Mouse (Mus musculus) stomach, embryonic 16.5 days (tissue): ENCODE data around the gene Tigd3. TPM values are rescaled to one million over a fixed set of nuclear protein-coding genes. Genes with fewer than 3 reads are reported as not detected.
A peak's percentile ranks its signal among the peaks of the same experiment; 100 is the strongest.

Source experiments
- ATAC-seq: fragments of 200-750 bp; cut with Nextera tagmentation; 2 replicates; pipeline ENCODE4 v1.8.0; 2017; ENCODE audit warnings: moderate number of reproducible peaks, moderate TSS enrichment; ENCODE audit not compliant: insufficient read depth, low FRiP score
- H3K27ac ChIP-seq: fragments of 300-500 bp; sonication (generic); 2 replicates; pipeline ENCODE4 v1.5.1; 2014; ENCODE audit warnings: low read length
- H3K27me3 ChIP-seq: fragments of 300-500 bp; sonication (generic); 2 replicates; pipeline ENCODE4 v1.6.1; 2014; ENCODE audit warnings: low read length, control low read depth, mixed read lengths; ENCODE audit not compliant: control insufficient read depth, insufficient read depth
- H3K36me3 ChIP-seq: fragments of 300-500 bp; sonication (generic); 2 replicates; pipeline ENCODE4 v1.6.1; 2014; ENCODE audit warnings: low read length; ENCODE audit not compliant: control insufficient read depth, insufficient read depth
- H3K4me1 ChIP-seq: fragments of 300-500 bp; sonication (generic); 2 replicates; pipeline ENCODE4 v1.6.1; 2014; ENCODE audit warnings: low read length, control low read depth, mixed read lengths; ENCODE audit not compliant: control insufficient read depth, insufficient read depth
- H3K4me2 ChIP-seq: fragments of 300-500 bp; sonication (generic); 2 replicates; pipeline ENCODE4 v1.6.1; 2014; ENCODE audit warnings: low read depth, low read length, mixed read lengths
- H3K4me3 ChIP-seq: fragments of 300-500 bp; sonication (generic); replicated peaks from 2 replicates; pipeline ENCODE4 v1.5.1; 2014; ENCODE audit warnings: mild to moderate bottlenecking, low read length
- H3K9ac ChIP-seq: fragments of 300-500 bp; sonication (generic); 2 replicates; pipeline ENCODE4 v1.6.1; 2014; ENCODE audit warnings: low read length
- H3K9me3 ChIP-seq: fragments of 300-500 bp; sonication (generic); replicated peaks from 2 replicates; pipeline ENCODE4 v1.6.1; 2016; ENCODE audit warnings: low read length, control low read depth; ENCODE audit not compliant: control insufficient read depth
- WGBS: fragments of 180-500 bp; shearing (Covaris S2); extraction: QIAGEN DNeasy Blood & Tissue Kit; methylation state at CpG from one replicate; pipeline ENCODE4 v1.1.7; 2014; 5-methylcytosine and 5-hydroxymethylcytosine counted together
- polyA plus RNA-seq: library from polyadenylated mRNA; unstranded; fragments of >200 nt; fragmentation: Nextera tagmentation; extraction: Ambion mirVana; gene quantifications from 2 replicates; pipeline ENCODE4 v1.2.1, GENCODE M21; 2015

Tigd3 gene
- polyA plus RNA-seq: 1.7 and 1.8 TPM in 2 replicates

GRCm38 (mm10) chr19:5894002-5894678, at the start of gene Tigd3:
TSS of gene Tigd3 (minus strand) at chr19:5894149.
- peaks cover 7% of the 10 kb centered on the region; the same call in 1 of the 2 replicates for H3K4me1 ChIP-seq
- H3K27ac ChIP-seq: no peak within 1 kb of the TSS
- ATAC-seq: peak; percentile 98
- no peaks in the 10 kb centered on the region for H3K9me3 ChIP-seq
- no peaks in the 10 kb centered on the region for H3K27me3 ChIP-seq
- H3K4me2 ChIP-seq: peak within 1 kb of the TSS; percentile 98
- H3K9ac ChIP-seq: peak within 1 kb of the TSS; percentile 89
- peak within 1 kb of the TSS; percentile 60 for H3K4me3 ChIP-seq
- peaks cover 9% of the 10 kb centered on the region for H3K36me3 ChIP-seq
- WGBS: 2% methylated on average over 35 of the region's 36 CpGs

- Histone ChIP-seq H3K27ac (0 out of 2 replicates have a peak overlapping the region, but pooled peaks have one; percentile 8), H3K27me3 (no peaks in the 10 kb centered on the region), H3K4me3 (no peak overlapping the region), H3K4me1 (peaks cover 37% of the 10 kb centered on the region), H3K36me3 (no peaks in the 10 kb centered on the region), H3K9me3 (no peaks in the 10 kb centered on the region), H3K9ac (no peak overlapping the region), H3K4me2 (no peak overlapping the region)
- ATAC-seq: no peak
- 93% methylated on average over 15 of the region's 15 CpGs for WGBS
Observed at GRCm38 (mm10) chr19:5943404-5943803, 49.5 kb upstream of the Tigd3 start.

- no peak overlapping the region for H3K4me3 ChIP-seq
- no peak overlapping the region for H3K9ac ChIP-seq
- no peaks in the 10 kb centered on the region for H3K9me3 ChIP-seq
- 89% methylated on average over 7 of the region's 7 CpGs for WGBS
- H3K4me2 ChIP-seq: no peak overlapping the region
- ATAC-seq: no peak
- no peak overlapping the region for H3K27ac ChIP-seq
- peaks cover 45% of the 10 kb centered on the region for H3K4me1 ChIP-seq
- H3K36me3 ChIP-seq: no peaks in the 10 kb centered on the region
- H3K27me3 ChIP-seq: no peaks in the 10 kb centered on the region
Observed at GRCm38 (mm10) chr19:5942581-5942980, 48.6 kb upstream of the Tigd3 start.

- no peak for ATAC-seq
- Histone ChIP-seq H3K27me3 (no peaks in the 10 kb centered on the region), H3K4me3 (no peak overlapping the region), H3K9ac (no peak overlapping the region), H3K9me3 (no peaks in the 10 kb centered on the region), H3K4me2 (no peak overlapping the region), H3K36me3 (no peaks in the 10 kb centered on the region), H3K27ac (peak overlapping the region; percentile 85), H3K4me1 (peaks cover 48% of the 10 kb centered on the region)
- 86% methylated on average over 10 of the region's 10 CpGs for WGBS
Observed at GRCm38 (mm10) chr19:5940656-5941055, 46.7 kb upstream of the Tigd3 start.

- H3K27me3 ChIP-seq: no peaks in the 10 kb centered on the region
- H3K4me2 ChIP-seq: no peak overlapping the region
- H3K4me1 ChIP-seq: peaks cover 48% of the 10 kb centered on the region
- H3K36me3 ChIP-seq: no peaks in the 10 kb centered on the region
- ATAC-seq: peak; percentile 30; the same call in 1 of the 2 replicates
- 47% methylated on average over 4 of the region's 4 CpGs for WGBS
- no peak overlapping the region for H3K9ac ChIP-seq
- H3K4me3 ChIP-seq: no peak overlapping the region
- H3K9me3 ChIP-seq: no peaks in the 10 kb centered on the region
- H3K27ac ChIP-seq: peak overlapping the region; percentile 85
Observed at GRCm38 (mm10) chr19:5940173-5940572, 46.2 kb upstream of the Tigd3 start.

GRCm38 (mm10) chr19:5939715-5940114, 45.8 kb upstream of the Tigd3 start:
- H3K9ac ChIP-seq: 0 out of 2 replicates have a peak overlapping the region, but pooled peaks have one; percentile 35
- H3K27me3 ChIP-seq: no peaks in the 10 kb centered on the region
- no peak overlapping the region for H3K4me3 ChIP-seq
- no peaks in the 10 kb centered on the region for H3K36me3 ChIP-seq
- H3K27ac ChIP-seq: peak overlapping the region; percentile 85
- no peaks in the 10 kb centered on the region for H3K9me3 ChIP-seq
- H3K4me2 ChIP-seq: no peak overlapping the region
- no peak for ATAC-seq
- peaks cover 49% of the 10 kb centered on the region for H3K4me1 ChIP-seq
- 82% methylated on average over 5 of the region's 5 CpGs for WGBS

GRCm38 (mm10) chr19:5938516-5938915, 44.6 kb upstream of the Tigd3 start:
- no peaks in the 10 kb centered on the region for H3K9me3 ChIP-seq
- ATAC-seq: no peak
- no peak overlapping the region for H3K27ac ChIP-seq
- no peak overlapping the region for H3K4me2 ChIP-seq
- no peak overlapping the region for H3K4me3 ChIP-seq
- no peak overlapping the region for H3K9ac ChIP-seq
- H3K27me3 ChIP-seq: no peaks in the 10 kb centered on the region
- 83% methylated on average over 6 of the region's 6 CpGs for WGBS
- H3K4me1 ChIP-seq: peaks cover 44% of the 10 kb centered on the region
- H3K36me3 ChIP-seq: no peaks in the 10 kb centered on the region

- 17% methylated on average over 14 of the region's 14 CpGs for WGBS
- Histone ChIP-seq H3K9me3 (no peaks in the 10 kb centered on the region), H3K4me3 (no peak overlapping the region), H3K36me3 (no peaks in the 10 kb centered on the region), H3K27ac (peak overlapping the region; percentile 12; the same call in 1 of the 2 replicates), H3K27me3 (no peaks in the 10 kb centered on the region), H3K9ac (no peak overlapping the region; the same call in 1 of the 2 replicates), H3K4me1 (peaks cover 44% of the 10 kb centered on the region), H3K4me2 (no peak overlapping the region)
- no peak for ATAC-seq
Observed at GRCm38 (mm10) chr19:5937836-5938406, 44.0 kb upstream of the Tigd3 start.

GRCm38 (mm10) chr19:5937095-5937835, 43.3 kb upstream of the Tigd3 start:
- Histone ChIP-seq H3K4me3 (no peak overlapping the region), H3K27ac (peak overlapping the region; percentile 12; the same call in 1 of the 2 replicates), H3K4me2 (no peak overlapping the region), H3K36me3 (no peaks in the 10 kb centered on the region), H3K27me3 (no peaks in the 10 kb centered on the region), H3K9ac (no peak overlapping the region; the same call in 1 of the 2 replicates), H3K4me1 (peaks cover 44% of the 10 kb centered on the region), H3K9me3 (no peaks in the 10 kb centered on the region)
- WGBS: 66% methylated on average over 21 of the region's 21 CpGs
- no peak for ATAC-seq
